In the genomic region with DNA sequence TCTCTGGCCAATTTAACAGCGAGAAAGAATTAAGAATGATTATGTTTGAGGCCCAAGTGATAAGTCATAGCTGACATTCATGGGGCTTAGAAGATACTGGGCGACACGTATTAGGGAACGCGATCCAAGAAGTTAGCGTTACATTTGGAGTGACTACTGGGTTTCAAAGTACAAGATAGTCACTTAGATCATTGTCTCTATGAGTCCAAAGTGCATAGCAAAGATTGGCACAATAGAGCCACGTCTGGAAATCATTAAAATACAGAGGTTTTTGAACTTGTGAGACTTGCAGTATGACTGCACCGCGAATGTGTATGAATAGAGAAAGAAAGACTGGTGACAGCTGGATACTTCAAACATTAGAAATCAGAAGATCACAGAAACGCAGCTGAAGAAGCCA, we compare ENCODE assay signal across 26 mouse cellular contexts.
DNase-seq lines count a peak whose midpoint lies in the region; ATAC-seq and TF ChIP-seq lines count a peak whose summit lies in the region.
"Had no signal": no experiment of that assay in that cellular context is flagged by ENCODE, and none has a peak within 500 bp of the region (broad histone marks: within the 10 kb centered on the region; RNA-seq: fewer than 3 reads in every experiment).

No protein-coding gene starts in this region.

- no peak overlapping the region for H3K4me3 ChIP-seq in kidney, embryonic 14.5 days (ENCODE audit: low read length)
- no peak overlapping the region for H3K4me3 ChIP-seq in intestine, embryonic 15.5 days (replicated peaks)
- no peak overlapping the region for H3K4me3 ChIP-seq in small intestine, adult 2 months (ENCODE audit: low read depth, low read length)
- H3K4me3 ChIP-seq: embryonic facial prominence, embryonic 12.5 days; embryonic facial prominence, embryonic 15.5 days; gastrocnemius, adult 2 months; heart, embryonic 12.5 days; heart, embryonic 15.5 days; hindbrain, embryonic 10.5 days; hindbrain, embryonic 13.5 days had no signal

- H3K36me3 ChIP-seq in kidney, embryonic 14.5 days (ENCODE audit: control insufficient read depth, insufficient read depth, low read length) = no peaks in the 10 kb centered on the region
- no peaks in the 10 kb centered on the region for H3K36me3 ChIP-seq in intestine, embryonic 15.5 days
- no peaks in the 10 kb centered on the region for H3K36me3 ChIP-seq in small intestine, adult 2 months (ENCODE audit: control insufficient read depth, insufficient read depth, low read length)
- H3K36me3 ChIP-seq: embryonic facial prominence, embryonic 12.5 days; embryonic facial prominence, embryonic 15.5 days; heart, embryonic 15.5 days; hindbrain, embryonic 10.5 days; hindbrain, embryonic 13.5 days had no signal

- no peak for TF ChIP-seq CTCF in small intestine, adult 2 months (IDR thresholded peaks at IDR 0.05; ENCODE audit: extremely low read depth, insufficient read length, insufficient replicate concordance, low read depth, low read length)

- H3K27me3 ChIP-seq in kidney, embryonic 14.5 days (ENCODE audit: control insufficient read depth, insufficient read depth, low read length) = no peaks in the 10 kb centered on the region
- no peaks in the 10 kb centered on the region for H3K27me3 ChIP-seq in intestine, embryonic 15.5 days (replicated peaks)
- no peaks in the 10 kb centered on the region for H3K27me3 ChIP-seq in small intestine, adult 2 months (ENCODE audit: control insufficient read depth, insufficient read depth, low read length)
- H3K27me3 ChIP-seq: embryonic facial prominence, embryonic 12.5 days; embryonic facial prominence, embryonic 15.5 days; heart, embryonic 12.5 days; heart, embryonic 15.5 days; hindbrain, embryonic 13.5 days had no signal

- DNase-seq in kidney, adult 11 months = peak; percentile 28
- DNase-seq in kidney, adult 9 months = peak; percentile 83
- no peak for DNase-seq in kidney, postnatal 14 days
- DNase-seq in gastrocnemius, adult 8-10 months (ENCODE audit: low spot score in 2 of 2) = no peak
- DNase-seq: adrenal gland, postnatal 10 days; adrenal gland, postnatal 36 days; cerebellum, adult 18-20 months; cerebellum, adult 9-11 months; cerebellum, postnatal 25 days; forebrain, postnatal 0 days; gastrocnemius, adult 2 months; gastrocnemius, postnatal 25 days; heart, adult 18-20 months; heart, postnatal 10 days; heart, postnatal 36 days had no signal

- H3K4me2 ChIP-seq in kidney, embryonic 14.5 days (replicated peaks; ENCODE audit: low read depth, low read length) = no peak overlapping the region
- H3K4me2 ChIP-seq in intestine, embryonic 15.5 days (replicated peaks) = no peak overlapping the region
- H3K4me2 ChIP-seq: embryonic facial prominence, embryonic 12.5 days; embryonic facial prominence, embryonic 15.5 days; heart, embryonic 12.5 days; heart, embryonic 15.5 days; hindbrain, embryonic 13.5 days had no signal

- H3K4me1 ChIP-seq in kidney, embryonic 14.5 days (ENCODE audit: control insufficient read depth, insufficient read depth, low read length) = peaks cover 10% of the 10 kb centered on the region
- H3K4me1 ChIP-seq in intestine, embryonic 15.5 days (replicated peaks) = 0 out of 2 replicates have a peak, but pooled peaks cover 3% of the 10 kb centered on the region
- H3K4me1 ChIP-seq in small intestine, adult 2 months (ENCODE audit: control insufficient read depth, insufficient read depth, insufficient read length, low read length) = peaks cover 9% of the 10 kb centered on the region; the same call in 1 of the 2 replicates

- no peak for ATAC-seq in kidney, embryonic 14.5 days (ENCODE audit: low FRiP score, low TSS enrichment)
- peak; percentile 31; the same call in 1 of the 2 replicates for ATAC-seq in intestine, embryonic 15.5 days
- ATAC-seq: activated CD4-positive, CD25-positive, alpha-beta regulatory T cell, adult 4 months; forebrain, embryonic 14.5 days; forebrain, postnatal 0 days had no signal

- 93% methylated on average over 10 of the region's 10 CpGs for WGBS in kidney, embryonic 14.5 days
- WGBS in intestine, embryonic 15.5 days = 85% methylated on average over 10 of the region's 10 CpGs
- WGBS in small intestine, adult 2 months = 38% methylated on average over 10 of the region's 10 CpGs

- H3K27ac ChIP-seq in kidney, embryonic 14.5 days (ENCODE audit: low read depth, low read length) = no peak overlapping the region
- H3K27ac ChIP-seq in intestine, embryonic 15.5 days = no peak overlapping the region
- peak overlapping the region; percentile 86 for H3K27ac ChIP-seq in small intestine, adult 2 months (ENCODE audit: insufficient read depth, low read depth, low read length)
- H3K27ac ChIP-seq: embryonic facial prominence, embryonic 12.5 days; embryonic facial prominence, embryonic 15.5 days; gastrocnemius, adult 2 months; heart, embryonic 15.5 days; hindbrain, embryonic 10.5 days; hindbrain, embryonic 13.5 days had no signal

- H3K9me3 ChIP-seq in kidney, embryonic 14.5 days (ENCODE audit: control insufficient read depth, low read length) = no peaks in the 10 kb centered on the region
- H3K9me3 ChIP-seq in intestine, embryonic 15.5 days = no peaks in the 10 kb centered on the region
- H3K9me3 ChIP-seq: embryonic facial prominence, embryonic 15.5 days had no signal

- no peak overlapping the region for H3K9ac ChIP-seq in kidney, embryonic 14.5 days (ENCODE audit: low read depth, low read length)
- H3K9ac ChIP-seq in intestine, embryonic 15.5 days = no peak overlapping the region
- H3K9ac ChIP-seq: embryonic facial prominence, embryonic 12.5 days; embryonic facial prominence, embryonic 15.5 days; forebrain, postnatal 0 days; heart, embryonic 12.5 days; heart, embryonic 15.5 days; hindbrain, embryonic 13.5 days had no signal

- TF ChIP-seq POLR2A in small intestine, adult 2 months (IDR thresholded peaks at IDR 0.05; ENCODE audit: low read depth, low read length) = no peak

Comparison
In these comparisons a context has a peak if more than half of its experiments do, and no peak if none do; other contexts are left out.
1. DNase-seq: peak in kidney, adult 11 months (single experiment) and kidney, adult 9 months (single experiment); none in kidney, postnatal 14 days (single experiment) and gastrocnemius, adult 8-10 months (0 of 2).